Mouse (Mus musculus): ENCODE data around the gene LTO1.

LTO1 gene

GRCm38 (mm10) chr7:144898506-144898905 is 16.4 kb upstream of the LTO1 start:
- in situ Hi-C loops (cut with MboI; ENCODE audit: low pct_unique_long_range_greater_than_20kb in 1 of 2, low sequenced_read_pairs in 2 of 2, unreplicated experiment in 1 of 2) = loop anchor here in 1 of 2 experiments (5.0 kb wide), 1 partner anchor 56 kb away; no protein-coding TSS in a partner anchor

- in situ Hi-C loops (cut with MboI; ENCODE audit: low pct_unique_long_range_greater_than_20kb in 1 of 2, low sequenced_read_pairs in 2 of 2, unreplicated experiment in 1 of 2) = loop anchor here (5.0 to 10.0 kb wide), 2 partner anchors 321 to 323 kb away; partner anchors contain the start of gene Fadd (in 2 of the 2)
Measured at GRCm38 (mm10) chr7:144905514-144905913, 9.4 kb upstream of the LTO1 start.

GRCm38 (mm10) chr7:144906708-144907397 is 8.0 kb upstream of the LTO1 start:
- in situ Hi-C loops (cut with MboI; ENCODE audit: low pct_unique_long_range_greater_than_20kb in 1 of 2, low sequenced_read_pairs in 2 of 2, unreplicated experiment in 1 of 2) = loop anchor here (5.0 to 10.0 kb wide), 2 partner anchors 322 to 325 kb away; partner anchors contain the start of gene Fadd (in 2 of the 2)

GRCm38 (mm10) chr7:144907793-144908192 is 7.1 kb upstream of the LTO1 start:
- in situ Hi-C loops (cut with MboI; ENCODE audit: low pct_unique_long_range_greater_than_20kb in 1 of 2, low sequenced_read_pairs in 2 of 2, unreplicated experiment in 1 of 2) = loop anchor here (5.0 to 10.0 kb wide), 2 partner anchors 323 to 325 kb away; partner anchors contain the start of gene Fadd (in 2 of the 2)

GRCm38 (mm10) chr7:144908705-144909104 is 6.2 kb upstream of the LTO1 start:
- in situ Hi-C loops (cut with MboI; ENCODE audit: low pct_unique_long_range_greater_than_20kb in 1 of 2, low sequenced_read_pairs in 2 of 2, unreplicated experiment in 1 of 2) = loop anchor here (5.0 to 10.0 kb wide), 2 partner anchors 324 to 326 kb away; partner anchors contain the start of gene Fadd (in 2 of the 2)

- in situ Hi-C loops (cut with MboI; ENCODE audit: low pct_unique_long_range_greater_than_20kb in 1 of 2, low sequenced_read_pairs in 2 of 2, unreplicated experiment in 1 of 2) = no loop called here
Measured at GRCm38 (mm10) chr7:144911121-144911520, 3.8 kb upstream of the LTO1 start.

GRCm38 (mm10) chr7:144912897-144913296 is 2.0 kb upstream of the LTO1 start:
- in situ Hi-C loops (cut with MboI; ENCODE audit: low pct_unique_long_range_greater_than_20kb in 1 of 2, low sequenced_read_pairs in 2 of 2, unreplicated experiment in 1 of 2) = no loop called here

GRCm38 (mm10) chr7:144914296-144914947 is 478 bp upstream of the LTO1 start:
- in situ Hi-C loops (cut with MboI; ENCODE audit: low pct_unique_long_range_greater_than_20kb in 1 of 2, low sequenced_read_pairs in 2 of 2, unreplicated experiment in 1 of 2) = no loop called here

- in situ Hi-C loops (cut with MboI; ENCODE audit: low pct_unique_long_range_greater_than_20kb in 1 of 2, low sequenced_read_pairs in 2 of 2, unreplicated experiment in 1 of 2) = no loop called here
Measured at GRCm38 (mm10) chr7:144918823-144919222, 3.9 kb downstream of the LTO1 start.

- in situ Hi-C loops (cut with MboI; ENCODE audit: low pct_unique_long_range_greater_than_20kb in 1 of 2, low sequenced_read_pairs in 2 of 2, unreplicated experiment in 1 of 2) = no loop called here
Measured at GRCm38 (mm10) chr7:144927591-144927990, 12.7 kb downstream of the LTO1 start.

GRCm38 (mm10) chr7:144928009-144928888 is 13.3 kb downstream of the LTO1 start:
- in situ Hi-C loops (cut with MboI; ENCODE audit: low pct_unique_long_range_greater_than_20kb in 1 of 2, low sequenced_read_pairs in 2 of 2, unreplicated experiment in 1 of 2) = no loop called here

GRCm38 (mm10) chr7:144928889-144929210 is 13.9 kb downstream of the LTO1 start:
- in situ Hi-C loops (cut with MboI; ENCODE audit: low pct_unique_long_range_greater_than_20kb in 1 of 2, low sequenced_read_pairs in 2 of 2, unreplicated experiment in 1 of 2) = no loop called here

GRCm38 (mm10) chr7:144929506-144929905 is 14.6 kb downstream of the LTO1 start:
- in situ Hi-C loops (cut with MboI; ENCODE audit: low pct_unique_long_range_greater_than_20kb in 1 of 2, low sequenced_read_pairs in 2 of 2, unreplicated experiment in 1 of 2) = no loop called here

GRCm38 (mm10) chr7:144929931-144930330 is 15.0 kb downstream of the LTO1 start:
- in situ Hi-C loops (cut with MboI; ENCODE audit: low pct_unique_long_range_greater_than_20kb in 1 of 2, low sequenced_read_pairs in 2 of 2, unreplicated experiment in 1 of 2) = loop anchor here in 1 of 2 experiments (10.0 kb wide), 1 partner anchor 185 kb away; no protein-coding TSS in a partner anchor

- in situ Hi-C loops (cut with MboI; ENCODE audit: low pct_unique_long_range_greater_than_20kb in 1 of 2, low sequenced_read_pairs in 2 of 2, unreplicated experiment in 1 of 2) = loop anchor here in 1 of 2 experiments (10.0 kb wide), 1 partner anchor 183 kb away; no protein-coding TSS in a partner anchor
Measured at GRCm38 (mm10) chr7:144931778-144932177, 16.9 kb downstream of the LTO1 start.

- in situ Hi-C loops (cut with MboI; ENCODE audit: low pct_unique_long_range_greater_than_20kb in 1 of 2, low sequenced_read_pairs in 2 of 2, unreplicated experiment in 1 of 2) = loop anchor here in 1 of 2 experiments (10.0 kb wide), 1 partner anchor 182 kb away; no protein-coding TSS in a partner anchor
Measured at GRCm38 (mm10) chr7:144932389-144932937, 17.6 kb downstream of the LTO1 start.

GRCm38 (mm10) chr7:144933336-144933735 is 18.4 kb downstream of the LTO1 start:
- in situ Hi-C loops (cut with MboI; ENCODE audit: low pct_unique_long_range_greater_than_20kb in 1 of 2, low sequenced_read_pairs in 2 of 2, unreplicated experiment in 1 of 2) = loop anchor here in 1 of 2 experiments (10.0 kb wide), 1 partner anchor 181 kb away; no protein-coding TSS in a partner anchor

GRCm38 (mm10) chr7:144933796-144934195 is 18.9 kb downstream of the LTO1 start:
- in situ Hi-C loops (cut with MboI; ENCODE audit: low pct_unique_long_range_greater_than_20kb in 1 of 2, low sequenced_read_pairs in 2 of 2, unreplicated experiment in 1 of 2) = loop anchor here in 1 of 2 experiments (10.0 kb wide), 1 partner anchor 181 kb away; no protein-coding TSS in a partner anchor
